Mouse (Mus musculus) megakaryocyte, embryonic 14.5 days (primary cell): Measurements from ENCODE around the gene Pola2.

ENCODE experiments used
- FLI1 ChIP-seq: IDR thresholded peaks from 2 replicates; pipeline ENCODE4 v1.6.1; 2012; ENCODE audit warnings: low read length, inconsistent platforms, mixed read lengths
- GATA1 ChIP-seq: IDR thresholded peaks from 3 replicates; pipeline ENCODE4 v1.6.1; 2012; ENCODE audit warnings: mixed read lengths, low read length, inconsistent platforms, borderline replicate concordance

GRCm38 (mm10) chr19:5964804-5965203 lies 802 bp upstream of the Pola2 start:
- no peak for TF ChIP-seq GATA1
- TF ChIP-seq FLI1: no peak
